Mouse (Mus musculus) liver, adult 10 weeks (tissue): ENCODE measurements around the gene Tssk6. TPM values are rescaled to one million over a fixed set of nuclear protein-coding genes. Genes with fewer than 3 reads are reported as not detected.

ENCODE experiments used
- polyA plus RNA-seq: library from polyadenylated mRNA; stranded (reverse); fragments of 350-450 nt; fragmentation: Illumina TruSeq; extraction: RNeasy Lipid Tissue Mini Kit (QIAGEN cat#74804); gene quantifications from one replicate; pipeline ENCODE4 v1.2.3, GENCODE M21; 2014; ENCODE audit warnings: low read depth, low replicate concordance

Tssk6 gene
- not detected for polyA plus RNA-seq

GRCm38 (mm10) chr8:69902163-69903062, at the start of gene Tssk6, which contains the start of the genes Ndufa13 and Yjefn3:
Gene Tssk6, plus strand, starts transcription at chr8:69902184.
Gene Ndufa13, minus strand, starts transcription at chr8:69902558.
Gene Yjefn3, minus strand, starts transcription at chr8:69902712.

GRCm38 (mm10) chr8:69887289-69888243, 14.4 kb upstream of the Tssk6 start, which contains the start of gene Cilp2:
Gene Cilp2, minus strand, starts transcription at chr8:69887687.

Other genes with a start within 250 kb of the Tssk6 start
- 3.2 TPM for gene Zfp964, start 247.7 kb upstream of the Tssk6 start, polyA plus RNA-seq
- 29.0 TPM for gene Zfp869, start 191.5 kb upstream of the Tssk6 start, polyA plus RNA-seq
- 8.7 TPM for gene Zfp963, start 152.2 kb upstream of the Tssk6 start, polyA plus RNA-seq
- gene Gm20422, start 127.3 kb upstream of the Tssk6 start, polyA plus RNA-seq = not detected
- 1.7 TPM for gene Atp13a1, start 111.0 kb upstream of the Tssk6 start, polyA plus RNA-seq
- 13.6 TPM for gene Zfp866, start 111.0 kb upstream of the Tssk6 start, polyA plus RNA-seq
- 1.6 TPM for gene Gmip, start 93.5 kb upstream of the Tssk6 start, polyA plus RNA-seq
- 0.21 TPM for gene Lpar2, start 79.8 kb upstream of the Tssk6 start, polyA plus RNA-seq
- not detected for gene Pbx4, start 69.7 kb upstream of the Tssk6 start, polyA plus RNA-seq
- not detected for gene Cilp2, start 14.5 kb upstream of the Tssk6 start, polyA plus RNA-seq
- 2.1 TPM for gene Ndufa13, start 374 bp downstream of the Tssk6 start, polyA plus RNA-seq
- gene Yjefn3, start 528 bp downstream of the Tssk6 start, polyA plus RNA-seq = not detected
- gene Gatad2a, start 94.2 kb downstream of the Tssk6 start, polyA plus RNA-seq = 3.9 TPM
- gene Mau2, start 140.6 kb downstream of the Tssk6 start, polyA plus RNA-seq = 4.5 TPM
- gene Sugp1, start 140.6 kb downstream of the Tssk6 start, polyA plus RNA-seq = 3.7 TPM
- gene Tm6sf2, start 170.7 kb downstream of the Tssk6 start, polyA plus RNA-seq = 11.7 TPM
- gene Hapln4, start 181.3 kb downstream of the Tssk6 start, polyA plus RNA-seq = 1.4 TPM
- not detected for gene Ncan, start 218.7 kb downstream of the Tssk6 start, polyA plus RNA-seq
- 2.1 TPM for gene Nr2c2ap, start 229.1 kb downstream of the Tssk6 start, polyA plus RNA-seq
- 1.4 TPM for gene Rfxank, start 237.0 kb downstream of the Tssk6 start, polyA plus RNA-seq
- gene Borcs8, start 237.3 kb downstream of the Tssk6 start, polyA plus RNA-seq = 5.6 TPM
- gene Mef2b, start 237.5 kb downstream of the Tssk6 start, polyA plus RNA-seq = not detected